Mouse (Mus musculus) ES-E14 (cell line): ENCODE data around the gene Bicdl2.

Source experiments
- CHD2 ChIP-seq: IDR thresholded peaks from 2 replicates; pipeline ENCODE4 v1.6.1; 2014; ENCODE audit warnings: mild to moderate bottlenecking, low read depth, low read length, inconsistent platforms
- HCFC1 ChIP-seq: IDR thresholded peaks from 2 replicates; pipeline ENCODE4 v1.6.1; 2012; ENCODE audit warnings: low read length, inconsistent platforms, borderline replicate concordance; ENCODE audit not compliant: insufficient read depth
- MAFK ChIP-seq: IDR thresholded peaks from 2 replicates; pipeline ENCODE4 v1.6.1; 2014; ENCODE audit warnings: mild to moderate bottlenecking, low read depth, low read length, inconsistent platforms; ENCODE audit not compliant: insufficient read depth
- ZC3H11A ChIP-seq: IDR thresholded peaks from 2 replicates; pipeline ENCODE4 v1.6.1; 2012; ENCODE audit warnings: low read depth, mild to moderate bottlenecking, inconsistent platforms, low read length, borderline replicate concordance

DNA sequence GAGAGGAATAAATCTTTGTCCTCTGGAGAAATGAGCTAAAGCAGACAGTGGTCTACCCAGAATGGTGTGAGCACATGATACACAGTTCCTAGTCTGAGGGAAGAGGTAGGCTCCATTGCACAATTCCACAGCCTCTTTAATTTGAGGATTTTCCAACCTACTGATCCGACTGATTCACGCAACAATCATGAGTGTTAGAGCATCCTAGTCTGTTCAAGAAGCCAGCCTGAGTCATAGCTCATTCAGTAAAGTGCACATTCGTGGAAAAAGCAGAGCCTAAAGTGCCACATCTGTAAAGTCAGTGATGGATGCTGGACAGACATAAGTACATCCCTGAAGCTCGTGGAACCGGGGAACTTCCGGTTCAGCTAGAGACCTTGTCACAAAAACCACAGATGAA, 8.9 kb upstream of the Bicdl2 start:
- TF ChIP-seq CHD2 (no peak), MAFK (no peak), ZC3H11A (no peak), HCFC1 (no peak)
